Mouse (Mus musculus): Measurements from ENCODE around the gene Gstm1. TPM values are rescaled to one million over a fixed set of nuclear protein-coding genes. Genes with fewer than 3 reads are reported as not detected.
"Not testable (repeated sequence)": the region's sequence is repeated elsewhere in the genome, so short reads cannot be mapped to it uniquely, and the experiment has no call there.

Gstm1 gene
- polyA plus RNA-seq, 1 experiment from 2014 or later, result 74.4 TPM

DNA sequence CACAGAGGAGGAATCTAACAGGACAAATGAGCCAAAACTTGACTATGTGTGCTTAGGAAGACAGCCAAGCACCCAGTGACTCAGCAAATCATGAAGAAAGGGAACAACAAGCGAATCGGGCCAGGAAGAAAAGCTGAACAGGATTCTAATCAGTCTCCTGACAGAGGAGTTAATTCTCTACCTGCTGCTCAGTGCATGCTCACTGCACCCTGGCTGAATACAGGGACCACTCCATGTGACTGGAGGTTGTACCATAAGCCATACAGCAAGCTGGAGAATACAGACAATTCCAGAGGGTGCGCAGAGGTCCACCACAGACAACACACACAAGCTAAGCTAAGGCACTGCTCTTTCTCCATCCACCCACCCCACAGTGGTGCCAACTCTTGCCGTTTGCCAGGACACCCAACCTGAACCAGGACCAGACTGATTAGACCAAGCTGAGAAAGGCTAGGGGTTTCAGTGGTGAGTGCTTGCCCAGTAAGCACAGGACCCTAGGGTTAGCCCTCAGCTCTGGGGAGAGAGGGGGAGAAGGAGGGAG is 4.4 kb downstream of the Gstm1 start:
- ATAC-seq (replicated peaks), result no peak

DNA sequence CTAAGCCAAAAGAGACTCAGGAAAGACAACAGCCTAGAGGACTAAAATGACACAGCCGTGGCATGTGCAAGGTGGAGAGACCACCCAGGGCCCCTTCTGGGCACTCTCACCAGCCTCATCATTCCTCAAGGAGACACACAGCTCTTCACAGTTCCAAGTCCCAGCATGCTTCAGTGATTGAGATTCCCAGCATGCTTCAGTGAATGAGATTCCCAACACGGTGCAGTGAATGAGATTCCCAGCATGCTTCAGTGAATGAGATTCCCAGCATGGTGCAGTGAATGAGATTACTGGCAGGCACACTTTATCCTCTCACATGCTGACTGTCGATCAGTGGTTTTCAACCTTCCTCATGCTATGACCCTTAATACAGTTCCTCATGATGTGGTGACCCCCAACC is 6.2 kb downstream of the Gstm1 start:
- Histone ChIP-seq H3K9me3 (no peaks in the 10 kb centered on the region), H3K27ac (no peak overlapping the region), H3K4me1 (peaks cover 7% of the 10 kb centered on the region), H3K36me3 (replicated peaks) (no peaks in the 10 kb centered on the region), H3K27me3 (replicated peaks) (no peaks in the 10 kb centered on the region), H3K4me3 (no peak overlapping the region), H3K4me2 (no peak overlapping the region), H3K9ac (no peak overlapping the region)
- 18% methylated on average over 3 of the region's 3 CpGs for WGBS
- ATAC-seq (replicated peaks), result peak; percentile 79

More for the DNA sequence above, 4.4 kb downstream of the Gstm1 start:
- no peak overlapping the region for H3K9ac ChIP-seq
- no peak overlapping the region for H3K27ac ChIP-seq
- H3K4me3 ChIP-seq, result no peak overlapping the region
- H3K27me3 ChIP-seq (replicated peaks), result no peaks in the 10 kb centered on the region
- no peaks in the 10 kb centered on the region for H3K9me3 ChIP-seq
- 70% methylated on average over 4 of the region's 4 CpGs for WGBS
- H3K36me3 ChIP-seq (replicated peaks), result no peaks in the 10 kb centered on the region
- peaks cover 20% of the 10 kb centered on the region for H3K4me1 ChIP-seq
- no peak overlapping the region for H3K4me2 ChIP-seq

DNA sequence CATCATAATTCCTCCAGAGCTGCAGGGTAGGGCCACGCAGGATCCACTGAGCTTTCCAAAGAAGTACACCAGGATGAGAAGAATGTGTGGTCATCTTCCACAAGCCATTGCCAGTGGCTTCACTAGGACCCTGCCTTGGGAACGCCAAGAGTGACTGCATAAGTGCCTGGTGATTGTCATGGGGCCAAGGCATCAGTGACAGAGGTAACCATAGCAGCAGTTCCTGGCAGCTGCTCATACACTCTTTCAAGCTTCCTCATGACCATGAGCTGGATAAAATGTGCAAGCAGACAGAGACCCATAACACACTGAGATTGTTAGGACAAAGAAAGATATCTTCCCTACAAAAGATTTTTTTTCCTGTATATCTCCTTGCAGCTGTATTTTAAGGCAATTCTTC is 7.5 kb downstream of the Gstm1 start:
- Histone ChIP-seq H3K9me3 (no peaks in the 10 kb centered on the region), H3K4me1 (0 out of 2 replicates have a peak, but pooled peaks cover 4% of the 10 kb centered on the region), H3K36me3 (replicated peaks) (no peaks in the 10 kb centered on the region), H3K27me3 (replicated peaks) (no peaks in the 10 kb centered on the region), H3K4me2 (no peak overlapping the region), H3K27ac (no peak overlapping the region), H3K4me3 (no peak overlapping the region), H3K9ac (no peak overlapping the region)
- ATAC-seq (replicated peaks), result peak; percentile 63; the same call in 1 of the 2 replicates
- WGBS, result 71% methylated on average over 2 of the region's 2 CpGs

DNA sequence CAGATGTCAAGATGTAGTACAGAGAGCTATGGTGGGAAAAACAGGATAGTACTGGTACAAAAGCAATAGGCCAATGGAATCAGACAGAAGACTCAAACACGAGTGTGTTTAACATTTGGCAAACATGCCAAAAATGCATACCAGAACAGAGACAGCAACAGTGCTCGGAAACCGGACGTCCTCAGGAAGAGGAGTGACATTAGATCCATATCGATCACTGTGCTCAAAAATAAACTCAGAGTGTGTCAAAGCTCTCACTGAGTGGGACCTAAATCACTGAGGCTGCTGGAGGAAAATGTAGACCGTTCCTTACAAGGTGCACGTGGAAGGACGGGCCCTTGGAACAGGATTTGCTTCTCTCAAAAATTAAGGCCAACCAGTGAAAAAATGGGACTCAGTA is 15.8 kb downstream of the Gstm1 start:
- Histone ChIP-seq H3K9ac (no peak overlapping the region), H3K4me1 (no peaks in the 10 kb centered on the region), H3K4me3 (no peak overlapping the region), H3K27me3 (replicated peaks) (no peaks in the 10 kb centered on the region), H3K36me3 (replicated peaks) (no peaks in the 10 kb centered on the region), H3K4me2 (no peak overlapping the region), H3K9me3 (no peaks in the 10 kb centered on the region), H3K27ac (no peak overlapping the region)
- WGBS, result 83% methylated on average over 8 of the region's 8 CpGs
- ATAC-seq (replicated peaks), result no peak

DNA sequence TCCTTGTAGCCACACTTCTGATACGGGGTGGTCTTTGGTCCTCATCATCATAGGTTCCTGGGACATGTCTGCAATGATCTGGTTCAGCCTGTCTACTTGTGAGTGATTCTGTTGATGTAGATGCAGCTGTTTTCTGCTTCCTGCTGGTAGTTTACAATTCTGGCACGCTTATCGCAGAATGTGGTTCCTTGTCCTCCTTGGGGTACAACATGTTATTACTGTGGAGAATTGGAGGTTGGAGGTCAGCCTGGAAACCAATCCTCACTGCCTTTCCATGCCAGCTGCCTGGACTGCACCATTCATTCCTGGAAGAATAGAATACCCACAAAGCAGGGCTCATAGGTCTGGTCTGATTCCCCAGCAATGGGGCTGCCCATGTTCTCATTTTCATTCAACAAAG is 18.3 kb downstream of the Gstm1 start:
- WGBS, result 90% methylated on average over 3 of the region's 3 CpGs
- H3K9me3 ChIP-seq, result no peaks in the 10 kb centered on the region
- H3K27ac ChIP-seq, result no peak overlapping the region

DNA sequence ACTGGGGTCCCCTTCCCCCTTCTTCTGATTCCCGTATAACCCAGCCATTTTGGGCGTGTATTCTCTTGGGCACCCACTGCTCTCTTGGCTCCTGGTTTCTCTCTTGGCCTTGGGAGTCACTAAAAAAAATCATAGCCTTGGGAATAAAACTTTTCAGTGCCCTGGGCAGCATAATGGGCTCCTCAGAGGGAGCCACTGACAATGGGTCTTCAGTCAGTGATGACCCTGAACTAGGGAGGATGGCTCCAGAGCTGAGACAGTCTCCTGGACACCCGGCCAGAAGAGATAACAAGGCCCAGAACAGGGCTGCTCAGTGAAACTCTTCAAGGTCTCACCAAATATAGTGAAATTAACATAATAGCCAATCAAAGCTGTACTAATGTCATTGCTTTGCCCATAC is 19.2 kb downstream of the Gstm1 start:
- Histone ChIP-seq H3K36me3 (replicated peaks) (no peaks in the 10 kb centered on the region), H3K4me1 (no peaks in the 10 kb centered on the region), H3K27me3 (replicated peaks) (no peaks in the 10 kb centered on the region), H3K4me2 (no peak overlapping the region), H3K27ac (no peak overlapping the region), H3K4me3 (no peak overlapping the region), H3K9me3 (no peaks in the 10 kb centered on the region), H3K9ac (no peak overlapping the region)
- no peak for ATAC-seq (replicated peaks)
- WGBS, result 87% methylated on average over 3 of the region's 3 CpGs

More for the DNA sequence above, 18.3 kb downstream of the Gstm1 start:
- no peaks in the 10 kb centered on the region for H3K4me1 ChIP-seq
- no peak for ATAC-seq (replicated peaks)
- H3K36me3 ChIP-seq (replicated peaks), result no peaks in the 10 kb centered on the region
- H3K4me3 ChIP-seq, result no peak overlapping the region
- H3K27me3 ChIP-seq (replicated peaks), result no peaks in the 10 kb centered on the region
- H3K9ac ChIP-seq, result no peak overlapping the region
- H3K4me2 ChIP-seq, result no peak overlapping the region

DNA sequence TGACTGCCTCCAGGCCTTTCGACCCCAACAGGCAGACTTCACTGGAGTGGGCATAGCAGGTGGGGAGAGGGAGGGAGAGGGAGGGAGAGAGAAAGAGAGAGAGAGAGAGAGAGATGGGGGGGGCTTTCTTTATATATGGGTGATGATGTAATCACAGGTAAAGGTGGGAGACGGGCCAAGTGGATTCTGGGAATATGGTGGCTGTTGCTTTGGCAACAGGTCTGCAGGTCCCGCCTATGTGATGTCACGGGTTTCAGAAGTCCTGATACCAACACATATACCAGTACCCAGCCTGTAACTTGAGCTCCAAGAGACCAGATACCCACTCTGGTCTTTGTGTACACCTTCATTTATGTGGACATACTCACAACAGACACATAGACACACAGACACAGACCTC is 21.2 kb downstream of the Gstm1 start:
- Histone ChIP-seq H3K4me2 (no peak overlapping the region), H3K36me3 (replicated peaks) (no peaks in the 10 kb centered on the region), H3K9me3 (no peaks in the 10 kb centered on the region), H3K27me3 (replicated peaks) (no peaks in the 10 kb centered on the region), H3K4me3 (no peak overlapping the region), H3K4me1 (no peaks in the 10 kb centered on the region), H3K27ac (no peak overlapping the region), H3K9ac (no peak overlapping the region)
- ATAC-seq (replicated peaks), result no peak
- WGBS, result 88% methylated on average over 4 of the region's 4 CpGs

DNA sequence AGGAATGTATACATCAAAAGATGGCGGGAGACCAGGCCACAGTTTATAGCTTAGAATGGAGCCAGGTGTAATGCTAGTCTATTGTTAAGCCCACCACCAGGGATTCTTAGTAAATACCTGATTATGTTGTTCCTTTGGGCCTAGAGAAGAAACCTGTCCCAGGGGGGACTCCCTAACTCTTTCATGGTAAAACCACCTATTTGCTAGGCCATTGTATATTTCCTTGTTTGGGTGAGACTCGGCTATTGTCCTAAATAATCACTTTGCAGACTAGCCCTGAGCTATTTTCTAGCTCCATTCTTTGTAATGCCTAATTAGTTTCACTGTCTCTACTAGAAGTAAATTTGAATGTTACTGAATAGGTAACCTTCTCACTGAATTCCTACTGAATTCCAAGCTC is 21.8 kb downstream of the Gstm1 start:
- H3K27ac ChIP-seq; H3K9ac ChIP-seq; H3K36me3 ChIP-seq (replicated peaks); H3K9me3 ChIP-seq; H3K27me3 ChIP-seq (replicated peaks); H3K4me3 ChIP-seq; ATAC-seq (replicated peaks); H3K4me2 ChIP-seq; H3K4me1 ChIP-seq: not testable (repeated sequence)
- WGBS, result 79% methylated on average over 2 of the region's 2 CpGs

DNA sequence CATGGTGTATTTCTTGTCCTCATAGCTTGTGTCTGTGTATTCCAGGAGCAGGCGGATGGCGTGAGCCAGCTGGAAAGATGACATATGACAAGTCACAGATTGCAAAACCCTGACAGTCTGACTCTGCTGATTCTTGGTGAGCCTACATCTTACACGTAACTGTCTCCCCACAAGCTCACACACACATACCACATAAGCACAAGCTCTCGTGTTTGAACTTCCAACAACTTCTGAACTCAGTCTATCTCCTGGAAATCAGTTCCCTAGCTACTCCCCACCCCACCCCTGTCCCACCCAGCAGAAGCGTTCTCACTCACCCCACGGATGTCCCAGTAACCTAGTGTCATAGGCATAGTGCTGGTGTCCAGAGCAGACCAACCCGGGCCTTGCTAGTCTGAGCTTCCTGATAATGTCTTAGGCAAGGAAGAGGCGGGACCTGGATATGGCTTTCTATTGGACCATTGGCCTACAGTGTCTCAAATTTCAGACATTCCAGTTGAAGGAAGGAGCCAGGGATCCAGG is 31.7 kb downstream of the Gstm1 start, which contains the start of gene Gstm2:
Gene Gstm2 (minus strand): TSS at position 413 of the 522 bp plus-strand sequence.
- ATAC-seq (replicated peaks), result no peak
- Histone ChIP-seq H3K27me3 (replicated peaks) (no peaks in the 10 kb centered on the region), H3K36me3 (replicated peaks) (no peaks in the 10 kb centered on the region), H3K4me1 (no peaks in the 10 kb centered on the region), H3K9me3 (no peaks in the 10 kb centered on the region), H3K9ac (no peak within 1 kb of the TSS), H3K4me3 (no peak within 1 kb of the TSS), H3K4me2 (no peak within 1 kb of the TSS), H3K27ac (no peak within 1 kb of the TSS)
- WGBS, result 63% methylated on average over 8 of the region's 8 CpGs

DNA sequence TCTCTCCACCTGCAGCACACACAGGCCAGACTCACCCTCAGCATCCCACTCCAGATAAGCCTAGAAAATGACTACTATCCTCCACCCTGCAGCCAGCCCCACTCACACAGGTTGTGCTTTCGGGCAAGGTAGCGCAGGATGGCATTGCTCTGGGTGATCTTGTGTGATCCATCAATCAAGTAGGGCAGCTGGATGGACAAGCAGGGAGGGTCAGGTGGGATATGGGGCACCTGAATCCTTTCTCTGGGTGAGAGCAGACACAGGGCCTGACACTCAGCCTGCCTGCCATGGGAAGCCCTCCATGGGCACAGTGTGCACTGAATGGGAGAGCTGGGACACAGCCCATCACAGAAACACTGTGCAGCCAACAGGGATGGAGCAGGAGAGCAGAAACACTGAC is 32.6 kb downstream of the Gstm1 start:
- not testable (repeated sequence) for H3K27ac ChIP-seq; ATAC-seq (replicated peaks); H3K27me3 ChIP-seq (replicated peaks); H3K4me2 ChIP-seq; H3K9me3 ChIP-seq; H3K4me1 ChIP-seq; H3K4me3 ChIP-seq; H3K9ac ChIP-seq; H3K36me3 ChIP-seq (replicated peaks)
- 97% methylated on average over 2 of the region's 2 CpGs for WGBS

DNA sequence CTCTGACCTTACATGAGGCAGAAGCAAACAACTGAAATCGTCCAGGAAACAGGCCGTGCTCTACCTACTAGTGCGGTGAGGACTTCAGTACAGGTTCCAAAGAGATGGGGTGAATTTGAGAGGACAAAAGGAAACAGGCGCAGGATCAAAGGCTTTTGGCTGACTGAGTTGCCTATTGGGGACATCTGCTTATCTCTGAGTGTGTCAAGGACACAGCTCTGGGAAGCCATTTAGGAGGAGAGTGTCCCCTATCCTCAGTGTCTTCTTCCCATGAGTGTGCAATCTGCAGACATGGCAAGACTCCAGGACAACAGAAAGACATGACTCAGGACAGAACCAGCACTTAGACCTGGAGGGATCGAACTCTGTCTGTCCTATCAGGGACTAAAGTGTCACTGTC is 33.3 kb downstream of the Gstm1 start:
- Histone ChIP-seq H3K27me3 (replicated peaks) (no peaks in the 10 kb centered on the region), H3K4me2 (no peak overlapping the region), H3K9me3 (no peaks in the 10 kb centered on the region), H3K4me1 (no peaks in the 10 kb centered on the region), H3K4me3 (no peak overlapping the region), H3K36me3 (replicated peaks) (no peaks in the 10 kb centered on the region), H3K9ac (no peak overlapping the region), H3K27ac (no peak overlapping the region)
- no peak for ATAC-seq (replicated peaks)
- WGBS, result 88% methylated on average over 5 of the region's 5 CpGs

DNA sequence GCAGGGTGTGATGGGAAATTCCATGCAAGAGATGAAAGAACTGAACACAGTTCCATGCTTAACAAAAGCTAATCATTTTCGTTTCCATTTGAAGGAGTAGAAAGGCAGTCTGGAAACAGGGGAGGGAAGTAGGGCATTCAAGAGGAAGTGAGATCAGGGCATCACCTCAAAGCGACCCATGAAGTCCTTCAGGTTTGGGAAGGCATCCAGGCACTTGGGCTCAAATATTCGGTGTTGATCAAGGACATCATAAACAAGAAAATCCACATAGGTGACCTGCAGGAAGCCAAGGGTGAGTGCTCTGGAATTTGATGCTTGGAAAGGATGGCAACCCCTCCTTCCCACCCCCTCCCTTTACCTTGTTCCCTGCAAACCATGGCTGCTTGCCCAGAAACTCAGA is 34.0 kb downstream of the Gstm1 start:
- no peak overlapping the region for H3K27ac ChIP-seq
- WGBS, result 71% methylated on average over 3 of the region's 3 CpGs
- no peaks in the 10 kb centered on the region for H3K36me3 ChIP-seq (replicated peaks)
- no peaks in the 10 kb centered on the region for H3K4me1 ChIP-seq
- no peak overlapping the region for H3K9ac ChIP-seq
- no peaks in the 10 kb centered on the region for H3K9me3 ChIP-seq
- H3K4me2 ChIP-seq, result no peak overlapping the region
- no peak overlapping the region for H3K4me3 ChIP-seq
- ATAC-seq (replicated peaks), result no peak
- no peaks in the 10 kb centered on the region for H3K27me3 ChIP-seq (replicated peaks)

DNA sequence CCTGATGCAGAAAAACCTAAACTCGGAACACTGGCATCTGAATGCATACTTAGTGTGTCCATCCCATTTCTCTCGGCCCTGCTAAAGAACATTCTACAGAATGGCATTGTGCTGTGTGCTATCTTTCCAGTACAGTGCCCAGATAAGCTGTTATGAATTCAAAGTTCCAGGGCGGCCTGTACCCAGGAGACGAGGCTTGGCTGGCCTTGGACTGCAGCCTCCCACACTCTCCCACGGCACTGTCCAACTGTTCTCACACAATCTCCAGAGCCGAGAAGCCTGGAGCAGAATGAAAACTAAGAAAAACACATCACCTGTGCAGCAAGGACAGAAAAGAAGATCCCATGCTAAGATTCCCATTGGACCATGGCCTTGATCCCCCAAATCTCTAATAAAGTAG is 35.0 kb downstream of the Gstm1 start:
- Histone ChIP-seq H3K4me3 (no peak overlapping the region), H3K36me3 (replicated peaks) (no peaks in the 10 kb centered on the region), H3K9ac (no peak overlapping the region), H3K4me2 (no peak overlapping the region), H3K4me1 (no peaks in the 10 kb centered on the region), H3K9me3 (no peaks in the 10 kb centered on the region), H3K27me3 (replicated peaks) (no peaks in the 10 kb centered on the region), H3K27ac (no peak overlapping the region)
- 73% methylated on average over 6 of the region's 6 CpGs for WGBS
- no peak for ATAC-seq (replicated peaks)

Data from midbrain, embryonic 15.5 days (tissue).